Mouse (Mus musculus) intestine, embryonic 15.5 days (tissue): ENCODE results near the gene Ube3b. TPM values are rescaled to one million over a fixed set of nuclear protein-coding genes. Genes with fewer than 3 reads are reported as not detected.

ENCODE experiments used
- ATAC-seq: fragments of 200-750 bp; cut with Nextera tagmentation; 2 replicates; pipeline ENCODE4 v1.8.0; 2017; ENCODE audit warnings: moderate TSS enrichment, moderate library complexity
- H3K27ac ChIP-seq: fragments of 300-500 bp; sonication (generic); 2 replicates; pipeline ENCODE4 v1.5.1; 2015; ENCODE audit warnings: mild to moderate bottlenecking, inconsistent platforms
- H3K27me3 ChIP-seq: fragments of 300-500 bp; sonication (generic); replicated peaks from 2 replicates; pipeline ENCODE4 v1.6.1; 2015; ENCODE audit warnings: inconsistent platforms
- H3K36me3 ChIP-seq: fragments of 300-500 bp; sonication (generic); 2 replicates; pipeline ENCODE4 v1.6.1; 2015; ENCODE audit warnings: inconsistent platforms
- H3K4me1 ChIP-seq: fragments of 300-500 bp; sonication (generic); replicated peaks from 2 replicates; pipeline ENCODE4 v1.6.1; 2015; ENCODE audit warnings: inconsistent platforms
- H3K4me2 ChIP-seq: fragments of 300-500 bp; sonication (generic); replicated peaks from 2 replicates; pipeline ENCODE4 v1.6.1; 2015; ENCODE audit warnings: mild to moderate bottlenecking, inconsistent platforms
- H3K4me3 ChIP-seq: fragments of 300-500 bp; sonication (generic); replicated peaks from 2 replicates; pipeline ENCODE4 v1.5.1; 2015; ENCODE audit warnings: inconsistent platforms
- H3K9ac ChIP-seq: fragments of 300-500 bp; sonication (generic); 2 replicates; pipeline ENCODE4 v1.6.1; 2015; ENCODE audit warnings: inconsistent platforms
- H3K9me3 ChIP-seq: fragments of 300-500 bp; sonication (generic); 2 replicates; pipeline ENCODE4 v1.6.1; 2016; ENCODE audit warnings: inconsistent platforms
- WGBS: fragments of 180-500 bp; shearing (Covaris S2); methylation state at CpG from one replicate; pipeline ENCODE4 v1.1.7; 2015; 5-methylcytosine and 5-hydroxymethylcytosine counted together
- polyA plus RNA-seq: library from polyadenylated mRNA; unstranded; fragments of >200 nt; fragmentation: Nextera tagmentation; extraction: Ambion mirVana; gene quantifications from 2 replicates; pipeline ENCODE4 v1.2.1, GENCODE M21; 2015

Gene Ube3b
- polyA plus RNA-seq, 1 experiment from 2014 or later = 35.7 TPM

DNA sequence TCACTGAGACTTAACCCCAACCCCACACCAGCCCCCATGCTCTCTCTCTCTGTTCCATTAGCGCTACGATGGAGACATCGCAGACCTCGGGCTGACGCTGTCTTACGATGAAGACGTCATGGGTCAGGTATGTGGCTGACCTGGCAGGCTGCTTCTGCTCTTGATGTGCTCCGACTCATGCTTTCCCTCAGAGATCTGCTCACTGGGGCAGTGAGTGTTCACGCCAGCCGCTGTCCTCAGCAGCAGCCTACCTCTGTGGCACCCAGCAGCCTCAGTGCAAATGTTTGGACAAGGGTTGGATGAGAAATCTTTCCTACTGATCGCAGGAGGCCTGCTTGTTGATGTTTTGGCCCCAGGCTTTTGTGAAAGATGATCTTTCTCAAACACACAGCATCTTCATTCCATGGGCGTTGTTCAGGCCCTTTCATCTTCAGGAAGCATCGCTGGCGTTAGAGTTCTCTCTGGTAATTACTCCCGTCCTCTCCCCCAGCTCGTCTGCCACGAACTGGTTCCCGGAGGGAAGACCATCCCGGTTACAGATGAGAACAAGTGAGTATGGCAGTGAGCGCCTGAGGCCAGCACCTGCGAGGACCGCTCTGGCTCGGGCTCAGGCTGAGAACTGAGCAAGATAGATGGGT lies 32.1 kb downstream of the Ube3b start:
- Histone ChIP-seq H3K27me3 (no peaks in the 10 kb centered on the region), H3K27ac (no peak overlapping the region), H3K4me2 (no peak overlapping the region), H3K4me1 (0 out of 2 replicates have a peak, but pooled peaks cover 5% of the 10 kb centered on the region), H3K36me3 (peaks cover 82% of the 10 kb centered on the region), H3K4me3 (no peak overlapping the region), H3K9ac (no peak overlapping the region), H3K9me3 (no peaks in the 10 kb centered on the region)
- peak; percentile 17; the same call in 1 of the 2 replicates for ATAC-seq
- whole genome bisulfite sequencing = 67% methylated on average over 23 of the region's 23 CpGs

DNA sequence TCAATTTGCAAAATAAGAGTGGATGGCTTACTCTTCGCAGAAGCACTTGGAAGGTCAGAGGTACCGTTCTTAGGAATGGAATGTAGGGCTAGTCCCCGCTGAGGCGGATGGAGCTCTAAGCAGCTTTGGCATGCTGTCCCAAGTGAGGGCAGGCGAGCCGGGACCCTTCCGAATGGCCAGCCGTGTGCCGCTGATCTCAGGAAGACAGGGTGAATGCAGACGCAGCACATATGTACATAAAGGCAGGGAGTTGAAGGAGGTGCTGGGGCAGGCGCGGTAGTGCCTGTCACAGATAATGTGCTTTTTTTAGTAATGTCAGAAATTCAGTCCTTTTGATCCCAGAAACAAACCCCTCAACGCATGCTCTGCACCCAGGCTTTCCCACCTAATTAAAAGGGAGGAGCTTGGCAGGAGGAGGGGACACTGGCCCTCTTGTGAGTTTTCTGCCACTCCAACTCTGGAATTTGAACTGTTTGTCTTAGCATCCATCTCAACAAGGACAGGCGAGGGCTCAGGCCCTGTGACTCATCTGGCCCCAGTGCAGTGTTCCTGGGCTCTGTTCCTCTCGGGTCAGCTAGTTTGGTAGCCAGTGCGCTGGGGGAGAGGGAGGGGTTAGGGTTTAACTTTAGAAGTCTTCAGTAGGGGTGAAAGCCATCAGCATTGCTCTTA lies 32.8 kb downstream of the Ube3b start:
- H3K27me3 ChIP-seq = no peaks in the 10 kb centered on the region
- H3K4me2 ChIP-seq = no peak overlapping the region
- H3K4me1 ChIP-seq = 0 out of 2 replicates have a peak, but pooled peaks cover 5% of the 10 kb centered on the region
- no peaks in the 10 kb centered on the region for H3K9me3 ChIP-seq
- no peak overlapping the region for H3K4me3 ChIP-seq
- WGBS = 53% methylated on average over 16 of the region's 16 CpGs
- ATAC-seq = 0 out of 2 replicates have a peak, but pooled peaks have one; percentile 52
- H3K9ac ChIP-seq = no peak overlapping the region
- H3K27ac ChIP-seq = no peak overlapping the region
- H3K36me3 ChIP-seq = peaks cover 76% of the 10 kb centered on the region

DNA sequence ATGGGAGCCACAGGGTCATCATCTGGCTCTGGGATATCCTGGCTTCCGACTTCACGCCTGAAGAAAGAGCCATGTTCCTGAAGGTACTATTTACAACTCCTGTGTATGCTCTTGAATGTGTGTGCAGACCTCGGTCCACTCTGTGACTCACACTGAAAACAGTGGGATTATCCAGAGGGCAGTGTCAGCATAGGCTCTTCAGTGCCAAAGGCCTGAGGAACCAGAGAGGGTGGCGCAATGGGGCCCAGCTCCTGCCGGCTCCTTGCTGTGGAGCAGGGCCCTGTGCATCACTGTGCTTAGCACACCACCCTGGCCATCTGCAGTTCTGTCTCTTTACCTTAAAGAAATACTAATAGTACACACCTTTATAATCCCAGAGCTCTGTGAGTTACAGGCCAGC lies 35.2 kb downstream of the Ube3b start:
- Histone ChIP-seq H3K4me1 (0 out of 2 replicates have a peak, but pooled peaks cover 5% of the 10 kb centered on the region), H3K27ac (no peak overlapping the region), H3K36me3 (peaks cover 73% of the 10 kb centered on the region), H3K4me2 (no peak overlapping the region), H3K4me3 (no peak overlapping the region), H3K9ac (no peak overlapping the region), H3K27me3 (no peaks in the 10 kb centered on the region), H3K9me3 (no peaks in the 10 kb centered on the region)
- 94% methylated on average over 5 of the region's 5 CpGs for WGBS
- ATAC-seq = no peak

DNA sequence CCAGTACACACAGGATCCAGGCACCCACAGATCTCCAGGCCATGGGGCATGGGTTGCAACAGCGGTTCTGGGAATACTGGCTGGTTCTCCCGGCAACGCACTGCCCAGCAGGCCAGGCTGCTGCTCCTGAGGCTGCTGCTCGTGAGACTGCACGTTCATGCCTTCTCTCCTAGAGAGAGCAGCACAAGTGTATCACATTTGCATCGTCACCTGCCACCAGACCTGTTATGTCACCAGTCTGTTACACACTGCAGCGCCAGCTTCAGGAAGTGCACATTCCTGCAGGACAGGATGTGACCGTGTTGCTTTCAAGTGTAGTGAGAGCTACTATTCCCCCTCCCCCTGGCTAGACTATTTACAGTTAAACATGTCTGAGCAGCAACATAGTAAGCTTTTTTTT lies 36.4 kb downstream of the Ube3b start:
- Histone ChIP-seq H3K36me3 (peaks cover 61% of the 10 kb centered on the region), H3K4me1 (0 out of 2 replicates have a peak, but pooled peaks cover 5% of the 10 kb centered on the region), H3K9me3 (no peaks in the 10 kb centered on the region), H3K27me3 (no peaks in the 10 kb centered on the region), H3K9ac (no peak overlapping the region), H3K4me2 (no peak overlapping the region), H3K4me3 (no peak overlapping the region), H3K27ac (no peak overlapping the region)
- WGBS = 83% methylated on average over 8 of the region's 8 CpGs
- ATAC-seq = no peak

- no peaks in the 10 kb centered on the region for H3K27me3 ChIP-seq
- H3K4me3 ChIP-seq = no peak overlapping the region
- no peak for ATAC-seq
- no peak overlapping the region for H3K27ac ChIP-seq
- no peak overlapping the region for H3K9ac ChIP-seq
- 87% methylated on average over 8 of the region's 8 CpGs for WGBS
- H3K4me2 ChIP-seq = no peak overlapping the region
- peaks cover 8% of the 10 kb centered on the region; the same call in 1 of the 2 replicates for H3K4me1 ChIP-seq
- peaks cover 48% of the 10 kb centered on the region for H3K36me3 ChIP-seq
- no peaks in the 10 kb centered on the region for H3K9me3 ChIP-seq
Measured at GRCm38 (mm10) chr5:114418541-114418940, 38.1 kb downstream of the Ube3b start.

DNA sequence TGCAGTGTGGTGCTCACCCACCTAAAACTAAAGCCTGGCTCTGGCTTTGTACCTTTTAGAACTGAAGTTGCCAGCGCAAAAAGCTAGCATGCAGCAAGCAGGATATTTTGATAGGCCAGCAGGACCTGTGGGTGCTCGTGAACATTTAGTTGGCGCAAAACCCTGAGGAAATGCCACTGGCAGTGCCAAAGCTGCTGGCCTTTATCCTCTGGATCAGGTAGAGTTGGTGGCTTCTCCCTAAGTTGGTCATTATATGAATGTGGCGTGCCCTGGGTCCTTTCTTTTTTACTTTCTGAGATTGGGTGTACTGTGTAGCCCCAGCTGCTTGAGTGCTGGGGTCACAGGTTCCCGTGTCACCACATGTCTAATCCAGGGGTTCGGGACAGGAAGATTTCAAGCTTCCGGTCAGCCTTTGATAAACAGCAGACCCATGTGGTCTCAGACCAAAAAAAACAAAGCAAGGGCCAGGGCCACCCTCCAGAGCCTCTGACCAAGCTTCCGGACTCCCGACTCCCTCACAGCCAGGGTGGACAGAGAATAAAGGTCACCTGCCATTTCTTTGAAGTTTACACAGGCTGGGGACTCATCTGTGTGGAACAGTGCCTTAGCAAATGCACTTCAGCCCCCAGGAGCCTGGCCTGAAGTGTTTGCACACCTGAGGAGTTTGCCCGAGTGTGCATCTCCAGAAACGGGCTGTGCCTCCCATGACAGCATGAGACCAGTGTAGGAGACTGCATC lies 41.3 kb downstream of the Ube3b start:
- H3K4me2 ChIP-seq = no peak overlapping the region
- no peak overlapping the region for H3K27ac ChIP-seq
- no peak overlapping the region for H3K4me3 ChIP-seq
- H3K9ac ChIP-seq = no peak overlapping the region
- H3K9me3 ChIP-seq = no peaks in the 10 kb centered on the region
- no peaks in the 10 kb centered on the region for H3K27me3 ChIP-seq
- no peak for ATAC-seq
- H3K36me3 ChIP-seq = peaks cover 25% of the 10 kb centered on the region
- H3K4me1 ChIP-seq = peaks cover 8% of the 10 kb centered on the region; the same call in 1 of the 2 replicates
- WGBS = 56% methylated on average over 11 of the region's 11 CpGs

DNA sequence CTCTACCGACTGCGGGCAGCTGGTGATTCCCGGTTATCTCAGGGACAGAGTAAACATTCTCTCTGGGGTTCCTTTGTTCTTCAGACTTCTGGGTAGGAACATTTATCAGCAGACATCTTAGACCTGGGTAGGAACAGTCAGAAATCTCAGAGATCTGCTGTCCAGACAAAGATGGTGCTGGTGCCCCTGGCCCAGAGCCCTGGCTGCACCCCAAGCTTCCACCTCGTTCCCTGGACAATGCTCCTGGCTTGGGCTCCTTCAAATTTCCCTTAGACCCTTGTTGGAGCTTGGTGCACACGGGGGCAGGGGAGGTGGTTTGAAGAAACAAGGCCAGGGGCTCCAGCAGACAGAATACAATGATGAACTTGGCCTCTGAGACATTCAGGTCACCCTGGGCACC lies 42.2 kb downstream of the Ube3b start:
- H3K36me3 ChIP-seq = peaks cover 20% of the 10 kb centered on the region
- H3K4me3 ChIP-seq = no peak overlapping the region
- H3K27me3 ChIP-seq = no peaks in the 10 kb centered on the region
- 17% methylated on average over 5 of the region's 5 CpGs for WGBS
- H3K9me3 ChIP-seq = no peaks in the 10 kb centered on the region
- peaks cover 8% of the 10 kb centered on the region; the same call in 1 of the 2 replicates for H3K4me1 ChIP-seq
- H3K4me2 ChIP-seq = no peak overlapping the region
- H3K27ac ChIP-seq = no peak overlapping the region
- 0 out of 2 replicates have a peak, but pooled peaks have one; percentile 26 for ATAC-seq
- no peak overlapping the region for H3K9ac ChIP-seq

- Histone ChIP-seq H3K9me3 (no peaks in the 10 kb centered on the region), H3K4me1 (peaks cover 12% of the 10 kb centered on the region; the same call in 1 of the 2 replicates), H3K36me3 (peaks cover 13% of the 10 kb centered on the region), H3K27ac (no peak overlapping the region), H3K9ac (no peak overlapping the region), H3K4me3 (no peak overlapping the region), H3K27me3 (no peaks in the 10 kb centered on the region), H3K4me2 (no peak overlapping the region)
- no peak for ATAC-seq
- 78% methylated on average over 5 of the region's 5 CpGs for WGBS
Measured at GRCm38 (mm10) chr5:114423961-114424360, 43.6 kb downstream of the Ube3b start.

DNA sequence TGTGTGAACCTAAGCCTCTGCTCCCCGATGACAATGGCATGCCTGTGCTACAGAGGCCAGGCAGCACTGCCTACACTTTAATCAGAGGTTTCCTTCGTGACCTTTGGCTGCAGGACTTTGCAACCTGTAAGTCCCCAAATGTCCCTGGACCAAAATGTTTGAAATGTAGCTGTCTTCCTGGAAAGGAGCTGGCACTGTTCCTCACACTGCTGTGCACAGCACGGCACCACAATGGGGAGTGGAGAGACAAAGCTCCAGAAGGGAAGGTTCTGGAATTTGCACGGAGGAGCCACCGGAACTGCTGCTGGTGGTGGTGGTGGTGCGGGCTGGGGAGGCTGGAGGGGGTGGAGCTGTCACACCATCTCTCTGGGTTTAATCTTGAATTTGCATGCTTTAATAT lies 46.3 kb downstream of the Ube3b start:
- H3K4me3 ChIP-seq = no peak overlapping the region
- H3K4me2 ChIP-seq = no peak overlapping the region
- no peaks in the 10 kb centered on the region for H3K36me3 ChIP-seq
- no peak for ATAC-seq
- H3K9me3 ChIP-seq = no peaks in the 10 kb centered on the region
- H3K27me3 ChIP-seq = no peaks in the 10 kb centered on the region
- no peak overlapping the region for H3K9ac ChIP-seq
- H3K4me1 ChIP-seq = peaks cover 12% of the 10 kb centered on the region; the same call in 1 of the 2 replicates
- no peak overlapping the region for H3K27ac ChIP-seq
- 80% methylated on average over 6 of the region's 6 CpGs for WGBS

GRCm38 (mm10) chr5:114428621-114429020 lies 48.2 kb downstream of the Ube3b start:
- Histone ChIP-seq H3K9ac (no peak overlapping the region), H3K4me3 (no peak overlapping the region), H3K4me1 (0 out of 2 replicates have a peak, but pooled peaks cover 4% of the 10 kb centered on the region), H3K9me3 (no peaks in the 10 kb centered on the region), H3K27ac (no peak overlapping the region), H3K4me2 (no peak overlapping the region), H3K27me3 (no peaks in the 10 kb centered on the region), H3K36me3 (no peaks in the 10 kb centered on the region)
- WGBS = 45% methylated on average over 18 of the region's 18 CpGs
- ATAC-seq = no peak

GRCm38 (mm10) chr5:114429781-114430180 lies 49.4 kb downstream of the Ube3b start:
- Histone ChIP-seq H3K4me2 (no peak overlapping the region), H3K4me3 (no peak overlapping the region), H3K27ac (no peak overlapping the region), H3K27me3 (no peaks in the 10 kb centered on the region), H3K36me3 (no peaks in the 10 kb centered on the region), H3K4me1 (0 out of 2 replicates have a peak, but pooled peaks cover 4% of the 10 kb centered on the region), H3K9me3 (no peaks in the 10 kb centered on the region), H3K9ac (no peak overlapping the region)
- WGBS = 86% methylated on average over 7 of the region's 7 CpGs
- no peak for ATAC-seq

DNA sequence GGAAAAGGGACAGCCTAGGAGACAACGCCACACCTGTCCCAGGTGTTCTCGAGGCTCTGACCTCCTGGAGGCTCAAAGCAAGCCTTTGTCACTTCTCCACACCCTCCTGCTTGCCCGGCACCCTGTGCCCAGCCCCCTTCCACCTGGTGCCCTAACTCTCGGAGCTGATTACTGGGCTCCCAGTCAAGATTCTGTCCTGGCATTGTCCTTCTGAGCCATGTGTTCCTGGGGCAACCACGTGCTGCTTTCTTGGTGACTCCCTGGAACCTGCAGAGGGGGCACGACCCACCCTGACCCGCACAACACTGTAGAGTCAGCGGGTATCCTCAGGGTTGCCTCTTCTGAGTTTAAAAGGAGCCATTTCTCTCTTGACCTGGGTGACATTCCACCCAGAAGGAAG lies 54.0 kb downstream of the Ube3b start:
- 87% methylated on average over 8 of the region's 8 CpGs for WGBS
- Histone ChIP-seq H3K27ac (no peak overlapping the region), H3K4me1 (no peaks in the 10 kb centered on the region), H3K9ac (no peak overlapping the region), H3K36me3 (peaks cover 13% of the 10 kb centered on the region), H3K4me3 (no peak overlapping the region), H3K9me3 (no peaks in the 10 kb centered on the region), H3K4me2 (no peak overlapping the region), H3K27me3 (no peaks in the 10 kb centered on the region)
- no peak for ATAC-seq
